Mouse (Mus musculus) liver, postnatal 0 days (tissue): Measurements from ENCODE around the gene Fpr1. TPM values are rescaled to one million over a fixed set of nuclear protein-coding genes. Genes with fewer than 3 reads are reported as not detected.
A peak's percentile ranks its signal among the peaks of the same experiment; 100 is the strongest.
"Not testable (repeated sequence)": the region's sequence is repeated elsewhere in the genome, so short reads cannot be mapped to it uniquely, and the experiment has no call there.

Experiments
- ATAC-seq: fragments of 200-750 bp; cut with Nextera tagmentation; 2 replicates; pipeline ENCODE4 v1.8.0; 2017; ENCODE audit warnings: mild to moderate bottlenecking, moderate library complexity
- DNase-seq: peaks from one replicate; pipeline ENCODE4 v3.0.0-alpha.2; 2016
- H3K27ac ChIP-seq: fragments of 300-500 bp; sonication (generic); 2 replicates; pipeline ENCODE4 v1.5.1; 2014; ENCODE audit warnings: antibody characterized with exemption, moderate library complexity, mild to moderate bottlenecking, low read depth
- H3K27me3 ChIP-seq: fragments of 300-500 bp; sonication (generic); 2 replicates; pipeline ENCODE4 v1.6.1; 2014; ENCODE audit warnings: low read length, control low read depth, mixed read lengths; ENCODE audit not compliant: insufficient read depth
- H3K36me3 ChIP-seq: fragments of 300-500 bp; sonication (generic); replicated peaks from 2 replicates; pipeline ENCODE4 v1.6.1; 2014; ENCODE audit warnings: mild to moderate bottlenecking, control low read depth, low read length, moderate library complexity, mixed read lengths; ENCODE audit not compliant: insufficient read depth
- H3K4me1 ChIP-seq: fragments of 300-500 bp; sonication (generic); 2 replicates; pipeline ENCODE4 v1.6.1; 2014; ENCODE audit warnings: antibody characterized with exemption, mild to moderate bottlenecking, control low read depth; ENCODE audit not compliant: insufficient read depth
- H3K4me2 ChIP-seq: fragments of 300-500 bp; sonication (generic); 2 replicates; pipeline ENCODE4 v1.6.1; 2014; ENCODE audit warnings: low read depth, mild to moderate bottlenecking, low read length, moderate library complexity, mixed read lengths
- H3K4me3 ChIP-seq: fragments of 300-500 bp; sonication (generic); 2 replicates; pipeline ENCODE4 v1.5.1; 2014; ENCODE audit warnings: low read depth, low read length
- H3K9ac ChIP-seq: fragments of 300-500 bp; sonication (generic); replicated peaks from 2 replicates; pipeline ENCODE4 v1.6.1; 2014; ENCODE audit warnings: mild to moderate bottlenecking, moderate library complexity
- H3K9me3 ChIP-seq: fragments of 300-500 bp; sonication (generic); 2 replicates; pipeline ENCODE4 v1.6.1; 2016; ENCODE audit warnings: mild to moderate bottlenecking, control low read depth, low read length, mixed read lengths
- CTCF ChIP-seq: sonication (generic); IDR thresholded peaks from 2 replicates; pipeline ENCODE4 v1.5.1; 2016; ENCODE audit warnings: antibody characterized with exemption, low read depth
- EP300 ChIP-seq: IDR thresholded peaks from 2 replicates; pipeline ENCODE4 v1.6.1; 2016; ENCODE audit warnings: antibody characterized with exemption, low read depth, mild to moderate bottlenecking
- WGBS: fragments of 180-500 bp; shearing (Covaris S2); extraction: QIAGEN DNeasy Blood & Tissue Kit; methylation state at CpG from one replicate; pipeline ENCODE4 v1.1.7; 2014; ENCODE audit not compliant: insufficient replicate concordance; 5-methylcytosine and 5-hydroxymethylcytosine counted together
- polyA plus RNA-seq: library from polyadenylated mRNA; unstranded; fragments of >200 nt; fragmentation: Nextera tagmentation; extraction: Ambion mirVana; gene quantifications from 2 replicates; pipeline ENCODE4 v1.2.1, GENCODE M21; 2015

Gene Fpr1
- polyA plus RNA-seq = 13.3 and 13.7 TPM in 2 replicates

- H3K4me1 ChIP-seq = no peaks in the 10 kb centered on the region
- peak within 1 kb of the TSS; percentile 26; the same call in 1 of the 2 replicates for H3K27ac ChIP-seq
- H3K36me3 ChIP-seq = no peaks in the 10 kb centered on the region
- DNase-seq = no peak
- no peak for TF ChIP-seq EP300
- TF ChIP-seq CTCF = no peak
- no peak within 1 kb of the TSS; the same call in 1 of the 2 replicates for H3K9ac ChIP-seq
- ATAC-seq = no peak
- no peaks in the 10 kb centered on the region for H3K27me3 ChIP-seq
- peak within 1 kb of the TSS; percentile 19 for H3K4me3 ChIP-seq
- WGBS = 37% methylated on average over 1 of the region's 1 CpGs
- H3K4me2 ChIP-seq = peak within 1 kb of the TSS; percentile 28; the same call in 1 of the 2 replicates
- no peaks in the 10 kb centered on the region for H3K9me3 ChIP-seq
These were observed at the start of gene Fpr1 for GRCm38 (mm10) chr17:17883840-17884239. Gene Fpr1 (minus strand): TSS chr17:17883940.

GRCm38 (mm10) chr17:17917782-17918181 is 34.0 kb upstream of the Fpr1 start:
- Histone ChIP-seq H3K27me3 (no peaks in the 10 kb centered on the region), H3K36me3 (no peaks in the 10 kb centered on the region), H3K9ac (no peak overlapping the region), H3K9me3 (no peaks in the 10 kb centered on the region), H3K27ac (no peak overlapping the region), H3K4me3 (no peak overlapping the region), H3K4me2 (no peak overlapping the region), H3K4me1 (no peaks in the 10 kb centered on the region)
- ATAC-seq (no peak), DNase-seq (no peak)
- TF ChIP-seq CTCF = no peak
- TF ChIP-seq EP300 = no peak

- 60% methylated on average over 1 of the region's 1 CpGs for WGBS
- no peak for DNase-seq
- H3K4me1 ChIP-seq = no peaks in the 10 kb centered on the region
These were observed 33.6 kb upstream of the Fpr1 start for GRCm38 (mm10) chr17:17917376-17917775.

GRCm38 (mm10) chr17:17912618-17913017 is 28.9 kb upstream of the Fpr1 start:
- H3K4me1 ChIP-seq, H3K27ac ChIP-seq, H3K9me3 ChIP-seq, H3K4me3 ChIP-seq, H3K27me3 ChIP-seq, ATAC-seq, H3K4me2 ChIP-seq, H3K9ac ChIP-seq, DNase-seq, H3K36me3 ChIP-seq: not testable (repeated sequence)
- WGBS = 75% methylated on average over 8 of the region's 8 CpGs

More at GRCm38 (mm10) chr17:17917376-17917775, 33.6 kb upstream of the Fpr1 start:
- H3K4me3 ChIP-seq = no peak overlapping the region
- ATAC-seq = no peak
- H3K27ac ChIP-seq = no peak overlapping the region
- no peak overlapping the region for H3K4me2 ChIP-seq
- TF ChIP-seq CTCF (no peak), EP300 (no peak)
- no peaks in the 10 kb centered on the region for H3K36me3 ChIP-seq
- H3K27me3 ChIP-seq = no peaks in the 10 kb centered on the region
- no peak overlapping the region for H3K9ac ChIP-seq
- H3K9me3 ChIP-seq = no peaks in the 10 kb centered on the region

- Histone ChIP-seq H3K4me3 (peak overlapping the region; percentile 38), H3K9me3 (no peaks in the 10 kb centered on the region), H3K4me2 (peak overlapping the region; percentile 62), H3K27me3 (no peaks in the 10 kb centered on the region), H3K9ac (peak overlapping the region; percentile 23; the same call in 1 of the 2 replicates), H3K36me3 (no peaks in the 10 kb centered on the region), H3K4me1 (no peaks in the 10 kb centered on the region), H3K27ac (no peak overlapping the region)
- WGBS = 16% methylated on average over 51 of the region's 51 CpGs
- DNase-seq = peak; percentile 78
- no peak for TF ChIP-seq EP300
- TF ChIP-seq CTCF = no peak
- ATAC-seq = peak; percentile 100
These were observed 26.1 kb upstream of the Fpr1 start for GRCm38 (mm10) chr17:17909636-17910421.

- WGBS = 63% methylated on average over 1 of the region's 1 CpGs
These were observed 17.0 kb upstream of the Fpr1 start for GRCm38 (mm10) chr17:17900768-17901167.

More at GRCm38 (mm10) chr17:17900768-17901167, 17.0 kb upstream of the Fpr1 start:
- no peaks in the 10 kb centered on the region for H3K4me1 ChIP-seq
- no peak overlapping the region for H3K4me2 ChIP-seq
- ATAC-seq (peak; percentile 76), DNase-seq (no peak)
- H3K27me3 ChIP-seq = no peaks in the 10 kb centered on the region
- H3K4me3 ChIP-seq = no peak overlapping the region
- no peaks in the 10 kb centered on the region for H3K9me3 ChIP-seq
- no peak overlapping the region for H3K9ac ChIP-seq
- TF ChIP-seq CTCF (no peak), EP300 (0 out of 2 replicates have a peak, but pooled peaks have one; percentile 16)
- no peak overlapping the region; the same call in 1 of the 2 replicates for H3K27ac ChIP-seq
- no peaks in the 10 kb centered on the region for H3K36me3 ChIP-seq
